ENCODE assay signal across 8 mouse cellular contexts in the genomic region with DNA sequence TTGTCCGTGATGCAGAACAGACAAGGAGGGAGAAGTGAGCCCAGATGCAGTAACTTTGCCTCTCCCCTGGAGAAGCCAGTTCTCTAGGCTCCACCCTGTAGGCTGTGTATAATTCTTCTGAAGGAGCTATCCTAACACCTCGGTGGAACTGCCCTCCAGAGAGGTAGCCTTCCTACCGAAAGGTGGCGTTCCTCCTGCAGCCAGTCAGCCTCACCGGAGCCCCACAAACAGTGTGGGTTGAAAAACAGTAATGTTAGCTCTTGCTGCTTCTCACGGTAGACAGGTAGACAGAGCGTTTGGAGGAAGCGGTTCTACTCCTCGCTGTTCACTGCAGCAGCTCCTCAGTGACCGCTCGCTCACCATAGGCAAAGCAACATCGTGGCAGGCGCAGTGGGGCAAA.
DNase-seq lines count a peak whose midpoint lies in the region; ATAC-seq and TF ChIP-seq lines count a peak whose summit lies in the region.

No protein-coding gene starts in this region.

- H3K9me3 ChIP-seq in liver, embryonic 12.5 days (replicated peaks), result no peaks in the 10 kb centered on the region
- no peaks in the 10 kb centered on the region for H3K9me3 ChIP-seq in midbrain, embryonic 15.5 days

- H3ac ChIP-seq in myocyte (ENCODE audit: control insufficient read depth, insufficient read length), result no peak overlapping the region

- no peak overlapping the region for H3K9ac ChIP-seq in heart, adult 2 months (ENCODE audit: low read depth, low read length)
- no peak overlapping the region for H3K9ac ChIP-seq in liver, embryonic 12.5 days
- H3K9ac ChIP-seq in midbrain, embryonic 15.5 days, result no peak overlapping the region

- intact Hi-C loops in heart, adult 2 months (cut with DNase I), result loop anchor here (2.0 to 5.0 kb wide), 2 partner anchors 17 to 36 kb away; no protein-coding TSS in a partner anchor
- intact Hi-C loops in heart, postnatal 36 days (cut with DNase I), result no loop called here

- peaks cover 16% of the 10 kb centered on the region for H3K4me1 ChIP-seq in heart, adult 2 months (ENCODE audit: control insufficient read depth, insufficient read depth, low read length)
- H3K4me1 ChIP-seq in liver, embryonic 12.5 days, result peaks cover 9% of the 10 kb centered on the region; the same call in 1 of the 2 replicates
- peaks cover 64% of the 10 kb centered on the region for H3K4me1 ChIP-seq in midbrain, embryonic 15.5 days

- TF ChIP-seq CTCF in heart, adult 2 months (IDR thresholded peaks at IDR 0.05), result no peak

- no peak for DNase-seq in heart, adult 2 months
- DNase-seq in heart, postnatal 36 days, result no peak
- no peak for DNase-seq in liver
- peak; percentile 66 for DNase-seq in cerebellum, adult 8-10 months
- DNase-seq in kidney, adult 9 months, result no peak

- H3K36me3 ChIP-seq in heart, adult 2 months (ENCODE audit: control insufficient read depth, insufficient read depth, low read length), result peaks cover 8% of the 10 kb centered on the region
- no peaks in the 10 kb centered on the region for H3K36me3 ChIP-seq in liver, embryonic 12.5 days
- no peaks in the 10 kb centered on the region for H3K36me3 ChIP-seq in myocyte (ENCODE audit: control insufficient read depth, insufficient read depth)
- H3K36me3 ChIP-seq in midbrain, embryonic 15.5 days (replicated peaks), result no peaks in the 10 kb centered on the region

- ATAC-seq in liver, embryonic 12.5 days, result no peak; the same call in 1 of the 2 replicates
- ATAC-seq in midbrain, embryonic 15.5 days (replicated peaks), result no peak

- WGBS in heart, adult 2 months, result 78% methylated on average over 13 of the region's 13 CpGs
- WGBS in liver, embryonic 12.5 days (ENCODE audit: insufficient replicate concordance), result 68% methylated on average over 13 of the region's 13 CpGs
- WGBS in midbrain, embryonic 15.5 days, result 72% methylated on average over 13 of the region's 13 CpGs

- no peak overlapping the region for H3K4me3 ChIP-seq in heart, adult 2 months
- H3K4me3 ChIP-seq in liver, embryonic 12.5 days, result no peak overlapping the region
- H3K4me3 ChIP-seq in myocyte, result peak overlapping the region; percentile 27
- no peak overlapping the region for H3K4me3 ChIP-seq in midbrain, embryonic 15.5 days

- H3K79me2 ChIP-seq in heart, adult 2 months (replicated peaks; ENCODE audit: control insufficient read depth, insufficient read depth, low read length), result no peaks in the 10 kb centered on the region; the same call in 1 of the 2 replicates
- peaks cover 34% of the 10 kb centered on the region for H3K79me2 ChIP-seq in myocyte (ENCODE audit: control insufficient read depth, insufficient read depth)

- TF ChIP-seq EP300 in heart, adult 2 months (IDR thresholded peaks at IDR 0.05; ENCODE audit: insufficient read depth, low read depth, low read length), result no peak

- no peak for TF ChIP-seq POLR2A in heart, adult 2 months (IDR thresholded peaks at IDR 0.05; ENCODE audit: insufficient read depth, low read depth, low read length)
- no peak for TF ChIP-seq POLR2A in myocyte (IDR thresholded peaks at IDR 0.05; ENCODE audit: insufficient read length, low read depth)

- H3K27me3 ChIP-seq in heart, adult 2 months (ENCODE audit: control insufficient read depth, insufficient read depth, low read length), result no peaks in the 10 kb centered on the region
- no peaks in the 10 kb centered on the region for H3K27me3 ChIP-seq in liver, embryonic 12.5 days (replicated peaks)
- no peaks in the 10 kb centered on the region for H3K27me3 ChIP-seq in myocyte (ENCODE audit: control insufficient read depth, insufficient read depth, insufficient read length)
- H3K27me3 ChIP-seq in midbrain, embryonic 15.5 days (replicated peaks), result no peaks in the 10 kb centered on the region

- peak overlapping the region; percentile 6; the same call in 1 of the 2 replicates for H3K27ac ChIP-seq in heart, adult 2 months
- no peak overlapping the region for H3K27ac ChIP-seq in liver, embryonic 12.5 days
- no peak overlapping the region for H3K27ac ChIP-seq in midbrain, embryonic 15.5 days

- H3K4me2 ChIP-seq in liver, embryonic 12.5 days, result peak overlapping the region; percentile 34
- H3K4me2 ChIP-seq in myocyte (ENCODE audit: low read depth), result no peak overlapping the region
- H3K4me2 ChIP-seq in midbrain, embryonic 15.5 days, result no peak overlapping the region

TF ChIP-seq in myocyte, 11 proteins besides CTCF, POLR2A, EP300 and RAD21:
- no peak for TF ChIP-seq TCF3 (IDR thresholded peaks at IDR 0.05; ENCODE audit: insufficient read length, low read depth)
- TF ChIP-seq POLR2AphosphoS2 (IDR thresholded peaks at IDR 0.05; ENCODE audit: insufficient read length, low read depth), result no peak
- TF ChIP-seq MYOG (IDR thresholded peaks at IDR 0.05; ENCODE audit: control insufficient read depth in 1 of 3, insufficient read depth in 1 of 3, insufficient read length in 2 of 3, low read depth in 2 of 3), result no peak
- no peak for TF ChIP-seq REST (IDR thresholded peaks at IDR 0.05; ENCODE audit: insufficient read depth, insufficient read length)
- TF ChIP-seq MYOD1 (IDR thresholded peaks at IDR 0.05; ENCODE audit: control insufficient read depth in 1 of 3, insufficient read length in 2 of 3, low read depth in 2 of 3), result no peak
- TF ChIP-seq SRF (IDR thresholded peaks at IDR 0.05; ENCODE audit: control insufficient read depth, insufficient read length, low read depth), result no peak
- no peak for TF ChIP-seq CEBPB (IDR thresholded peaks at IDR 0.05; ENCODE audit: insufficient read depth, poor library complexity, severe bottlenecking)
- TF ChIP-seq USF1 (IDR thresholded peaks at IDR 0.05; ENCODE audit: low read depth), result no peak
